Mouse (Mus musculus) forebrain, embryonic 15.5 days (tissue): ENCODE measurements around the gene Cyb5r3. TPM values are rescaled to one million over a fixed set of nuclear protein-coding genes. Genes with fewer than 3 reads are reported as not detected.

ENCODE experiments used
- ATAC-seq: fragments of 200-750 bp; cut with Nextera tagmentation; replicated peaks from 2 replicates; pipeline ENCODE4 v1.8.0; 2017; ENCODE audit warnings: mild to moderate bottlenecking, moderate TSS enrichment, moderate library complexity
- H3K27ac ChIP-seq: fragments of 300-500 bp; sonication (generic); replicated peaks from 2 replicates; pipeline ENCODE4 v1.5.1; 2015; ENCODE audit warnings: mild to moderate bottlenecking, inconsistent platforms
- H3K27me3 ChIP-seq: fragments of 300-500 bp; sonication (generic); 2 replicates; pipeline ENCODE4 v1.6.1; 2015; ENCODE audit warnings: inconsistent platforms
- H3K36me3 ChIP-seq: fragments of 300-500 bp; sonication (generic); 2 replicates; pipeline ENCODE4 v1.6.1; 2015; ENCODE audit warnings: mild to moderate bottlenecking, inconsistent platforms
- H3K4me1 ChIP-seq: fragments of 300-500 bp; sonication (generic); 2 replicates; pipeline ENCODE4 v1.6.1; 2015; ENCODE audit warnings: inconsistent platforms
- H3K4me2 ChIP-seq: fragments of 300-500 bp; sonication (generic); replicated peaks from 2 replicates; pipeline ENCODE4 v1.6.1; 2015; ENCODE audit warnings: mild to moderate bottlenecking, inconsistent platforms
- H3K4me3 ChIP-seq: fragments of 300-500 bp; sonication (generic); 2 replicates; pipeline ENCODE4 v1.5.1; 2015; ENCODE audit warnings: mild to moderate bottlenecking, inconsistent platforms
- H3K9ac ChIP-seq: fragments of 300-500 bp; sonication (generic); replicated peaks from 2 replicates; pipeline ENCODE4 v1.6.1; 2015; ENCODE audit warnings: mild to moderate bottlenecking, inconsistent platforms
- H3K9me3 ChIP-seq: fragments of 300-500 bp; sonication (generic); 2 replicates; pipeline ENCODE4 v1.6.1; 2016; ENCODE audit warnings: inconsistent platforms
- WGBS: fragments of 180-500 bp; shearing (Covaris S2); methylation state at CpG from one replicate; pipeline ENCODE4 v1.1.7; 2015; ENCODE audit warnings: mixed read lengths; 5-methylcytosine and 5-hydroxymethylcytosine counted together
- polyA plus RNA-seq: library from polyadenylated mRNA; unstranded; fragments of >200 nt; fragmentation: Nextera tagmentation; extraction: Ambion mirVana; gene quantifications from 2 replicates; pipeline ENCODE4 v1.2.1, GENCODE M21; 2015

Cyb5r3 gene
- polyA plus RNA-seq, 1 experiment from 2014 or later = 85.3 TPM

DNA sequence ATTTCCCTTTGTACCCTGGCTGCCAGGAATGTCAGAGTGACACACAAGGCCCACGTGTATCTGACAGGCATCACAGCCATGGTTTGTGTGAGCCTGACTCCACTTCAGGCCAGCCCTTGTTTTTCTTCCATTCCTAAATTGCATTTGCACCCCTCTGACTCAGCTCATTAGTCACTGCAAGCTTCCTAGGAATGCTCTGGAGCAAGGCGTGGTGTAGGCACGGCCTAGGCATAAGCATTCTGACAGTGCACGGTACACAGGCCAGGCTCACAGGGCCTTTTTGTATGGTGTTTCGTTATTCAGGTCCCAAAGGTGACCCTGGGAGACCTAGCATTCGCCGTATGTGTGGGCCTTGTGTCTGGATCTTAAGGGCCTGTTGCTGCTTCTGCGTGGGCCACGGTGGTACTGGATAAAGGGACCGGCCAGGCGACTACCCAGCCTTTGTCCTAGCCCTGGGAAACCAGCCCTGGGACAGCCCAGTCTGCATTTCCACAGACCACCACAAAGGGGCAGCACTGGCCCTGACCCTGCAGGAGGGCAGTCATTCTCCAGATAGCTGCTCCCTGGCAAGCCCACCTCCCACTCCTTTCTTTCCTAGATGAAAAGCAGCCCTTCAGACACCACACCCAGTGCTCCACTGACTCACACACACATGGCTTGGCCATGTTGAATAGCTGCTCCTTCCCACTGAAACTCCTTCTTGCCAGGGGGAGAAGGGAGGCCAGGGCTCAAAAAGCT lies 15.3 kb downstream of the Cyb5r3 start:
- Histone ChIP-seq H3K4me2 (no peak overlapping the region), H3K36me3 (peaks cover 32% of the 10 kb centered on the region), H3K27ac (no peak overlapping the region), H3K4me1 (no peaks in the 10 kb centered on the region), H3K9ac (no peak overlapping the region), H3K4me3 (no peak overlapping the region), H3K27me3 (no peaks in the 10 kb centered on the region), H3K9me3 (no peaks in the 10 kb centered on the region)
- WGBS = 73% methylated on average over 11 of the region's 11 CpGs
- no peak for ATAC-seq

- Histone ChIP-seq H3K27me3 (no peaks in the 10 kb centered on the region), H3K4me2 (no peak overlapping the region), H3K4me3 (no peak overlapping the region), H3K27ac (no peak overlapping the region), H3K4me1 (no peaks in the 10 kb centered on the region), H3K36me3 (peaks cover 32% of the 10 kb centered on the region), H3K9ac (no peak overlapping the region), H3K9me3 (no peaks in the 10 kb centered on the region)
- 88% methylated on average over 6 of the region's 6 CpGs for WGBS
- ATAC-seq = no peak
Observed at GRCm38 (mm10) chr15:83155672-83156419, 16.5 kb downstream of the Cyb5r3 start.

DNA sequence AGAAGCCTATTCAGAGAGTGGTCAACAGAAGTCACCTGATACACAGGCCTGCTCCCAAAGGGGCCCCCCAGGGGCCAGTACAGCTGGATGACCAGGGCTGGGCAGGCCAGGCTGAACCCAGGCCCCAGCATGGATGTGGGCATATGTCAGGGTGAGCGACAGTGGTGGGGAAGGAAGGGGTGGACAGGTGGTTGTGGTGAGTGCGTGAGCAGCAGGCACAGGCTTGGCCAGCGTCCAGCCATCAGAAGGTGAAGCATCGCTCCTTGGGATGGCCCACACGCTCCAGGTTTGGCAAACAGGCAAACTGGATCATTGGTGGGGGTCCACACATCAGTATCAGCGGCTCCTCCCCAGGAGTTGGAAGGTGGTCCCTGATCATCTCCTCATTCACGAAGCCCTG lies 18.1 kb downstream of the Cyb5r3 start:
- no peak for ATAC-seq
- Histone ChIP-seq H3K9me3 (no peaks in the 10 kb centered on the region), H3K9ac (no peak overlapping the region), H3K27ac (no peak overlapping the region), H3K27me3 (no peaks in the 10 kb centered on the region), H3K36me3 (peaks cover 22% of the 10 kb centered on the region), H3K4me1 (peaks cover 6% of the 10 kb centered on the region), H3K4me3 (no peak overlapping the region), H3K4me2 (no peak overlapping the region)
- 93% methylated on average over 7 of the region's 7 CpGs for WGBS

DNA sequence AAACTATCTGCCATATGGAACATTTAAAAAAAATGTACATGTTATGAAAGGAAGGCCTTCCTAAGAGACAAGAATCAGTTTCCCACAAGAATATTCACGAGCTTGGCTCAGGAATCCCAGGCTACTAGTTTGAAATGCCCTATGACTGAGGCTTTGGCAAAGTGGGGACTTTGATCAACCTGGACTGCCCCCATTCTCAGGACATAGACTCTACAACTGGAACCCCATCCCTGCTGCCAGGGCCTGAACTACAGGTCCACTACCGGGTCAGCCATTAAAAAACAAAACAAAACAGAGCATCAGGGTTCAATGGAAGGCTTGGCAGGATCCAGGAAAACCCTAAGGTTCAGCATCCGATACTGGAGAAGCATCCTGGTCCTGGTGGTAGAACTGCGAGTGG lies 21.7 kb downstream of the Cyb5r3 start:
- WGBS = 83% methylated on average over 4 of the region's 4 CpGs
- H3K4me1 ChIP-seq = peaks cover 18% of the 10 kb centered on the region
- ATAC-seq = no peak
- H3K36me3 ChIP-seq = peaks cover 14% of the 10 kb centered on the region
- no peaks in the 10 kb centered on the region for H3K27me3 ChIP-seq
- no peak overlapping the region for H3K4me2 ChIP-seq
- H3K9me3 ChIP-seq = no peaks in the 10 kb centered on the region
- no peak overlapping the region for H3K9ac ChIP-seq
- H3K27ac ChIP-seq = peak overlapping the region; percentile 35
- no peak overlapping the region for H3K4me3 ChIP-seq

DNA sequence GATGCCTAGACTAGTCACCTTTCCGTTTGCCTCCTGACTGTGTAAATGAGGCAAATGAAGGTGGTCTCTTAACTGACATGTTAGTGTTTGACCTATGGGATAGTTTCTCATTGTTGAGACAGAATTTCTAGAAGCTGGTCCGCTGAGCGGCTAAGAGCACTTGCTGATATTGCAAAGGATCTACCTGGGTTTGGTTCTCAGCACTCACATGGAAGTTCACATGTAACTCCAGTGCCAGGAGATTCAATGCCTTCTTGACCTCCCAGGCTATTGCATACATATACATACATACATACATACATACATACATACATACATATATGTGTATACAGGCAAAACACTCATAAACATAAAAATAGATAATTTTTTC lies 22.3 kb downstream of the Cyb5r3 start:
- WGBS = 25% methylated on average over 3 of the region's 3 CpGs
- Histone ChIP-seq H3K4me1 (peaks cover 18% of the 10 kb centered on the region), H3K9ac (peak overlapping the region; percentile 96), H3K27ac (peak overlapping the region; percentile 99), H3K27me3 (no peaks in the 10 kb centered on the region), H3K9me3 (no peaks in the 10 kb centered on the region), H3K4me3 (peak overlapping the region; percentile 88), H3K36me3 (peaks cover 14% of the 10 kb centered on the region), H3K4me2 (peak overlapping the region; percentile 82)
- ATAC-seq = no peak

GRCm38 (mm10) chr15:83149196-83150072 lies 23.0 kb downstream of the Cyb5r3 start, which contains the start of gene Poldip3:
TSS of gene Poldip3 (minus strand) at chr15:83149384.
- peak; percentile 95 for ATAC-seq
- H3K27ac ChIP-seq = peak within 1 kb of the TSS; percentile 99
- peaks cover 14% of the 10 kb centered on the region for H3K36me3 ChIP-seq
- H3K9ac ChIP-seq = peak within 1 kb of the TSS; percentile 96
- H3K9me3 ChIP-seq = no peaks in the 10 kb centered on the region
- H3K4me1 ChIP-seq = peaks cover 18% of the 10 kb centered on the region
- no peaks in the 10 kb centered on the region for H3K27me3 ChIP-seq
- under 1% methylated on average over 56 of the region's 56 CpGs for WGBS
- peak within 1 kb of the TSS; percentile 88 for H3K4me3 ChIP-seq
- H3K4me2 ChIP-seq = peak within 1 kb of the TSS; percentile 82

- H3K27ac ChIP-seq = peak overlapping the region; percentile 99
- H3K36me3 ChIP-seq = peaks cover 14% of the 10 kb centered on the region
- ATAC-seq = peak; percentile 79
- peaks cover 23% of the 10 kb centered on the region for H3K4me1 ChIP-seq
- peak overlapping the region; percentile 96 for H3K9ac ChIP-seq
- WGBS = under 1% methylated on average over 39 of the region's 41 CpGs
- peak overlapping the region; percentile 88 for H3K4me3 ChIP-seq
- no peaks in the 10 kb centered on the region for H3K9me3 ChIP-seq
- no peaks in the 10 kb centered on the region for H3K27me3 ChIP-seq
- peak overlapping the region; percentile 82 for H3K4me2 ChIP-seq
Observed at GRCm38 (mm10) chr15:83148801-83149195, 23.6 kb downstream of the Cyb5r3 start.

DNA sequence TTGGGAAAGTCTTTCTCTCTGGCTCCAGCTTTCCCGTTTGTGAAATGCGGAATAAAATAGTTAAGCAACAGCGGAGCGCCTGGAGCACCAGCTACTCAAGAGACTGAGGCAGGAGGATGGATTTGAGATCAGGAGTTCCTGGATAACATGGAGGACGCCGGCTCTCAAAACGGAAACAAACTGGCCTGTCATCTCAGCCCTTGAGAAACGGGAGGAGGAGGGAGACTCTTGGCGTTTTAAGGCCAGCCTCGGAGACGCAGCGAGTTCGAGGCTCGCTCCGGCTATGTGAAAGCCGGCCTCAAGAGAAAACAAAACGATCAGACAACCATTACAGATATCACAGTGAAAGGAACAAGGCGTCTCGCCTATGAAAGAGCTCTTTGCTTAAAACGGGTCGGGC lies 24.0 kb downstream of the Cyb5r3 start:
- no peak for ATAC-seq
- 2% methylated on average over 21 of the region's 21 CpGs for WGBS
- H3K36me3 ChIP-seq = peaks cover 14% of the 10 kb centered on the region
- peak overlapping the region; percentile 82 for H3K4me2 ChIP-seq
- peak overlapping the region; percentile 96 for H3K9ac ChIP-seq
- no peaks in the 10 kb centered on the region for H3K9me3 ChIP-seq
- H3K4me1 ChIP-seq = peaks cover 25% of the 10 kb centered on the region
- peak overlapping the region; percentile 88 for H3K4me3 ChIP-seq
- no peaks in the 10 kb centered on the region for H3K27me3 ChIP-seq
- H3K27ac ChIP-seq = peak overlapping the region; percentile 99

- 88% methylated on average over 6 of the region's 6 CpGs for WGBS
- peaks cover 38% of the 10 kb centered on the region for H3K4me1 ChIP-seq
- ATAC-seq = no peak
Observed at GRCm38 (mm10) chr15:83145541-83145940, 26.9 kb downstream of the Cyb5r3 start.

DNA sequence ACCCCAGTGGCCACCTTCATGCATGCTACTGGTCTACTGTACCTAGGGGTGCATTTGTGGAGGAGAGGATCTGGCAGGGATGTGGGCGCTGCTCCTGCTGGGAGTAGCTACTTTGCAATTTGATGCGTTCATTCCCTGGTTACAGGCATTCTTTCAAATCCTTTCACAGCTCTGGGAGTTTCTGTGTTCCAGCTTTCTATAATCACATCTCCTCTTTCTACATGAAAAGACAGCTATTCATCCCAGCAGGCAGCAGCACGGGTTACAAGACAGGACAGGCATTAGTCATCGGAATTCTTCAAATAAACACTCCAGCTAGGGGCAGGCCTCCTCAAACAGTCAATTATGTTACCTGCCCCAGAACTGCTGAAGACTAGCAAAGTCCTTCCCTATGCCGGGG lies 29.5 kb downstream of the Cyb5r3 start:
- H3K9ac ChIP-seq = no peak overlapping the region; the same call in 1 of the 2 replicates
- peak overlapping the region; percentile 34; the same call in 1 of the 2 replicates for H3K27ac ChIP-seq
- peaks cover 26% of the 10 kb centered on the region for H3K4me1 ChIP-seq

More at GRCm38 (mm10) chr15:83145541-83145940, 26.9 kb downstream of the Cyb5r3 start:
- Histone ChIP-seq H3K4me2 (no peak overlapping the region), H3K36me3 (peaks cover 11% of the 10 kb centered on the region), H3K27me3 (no peaks in the 10 kb centered on the region), H3K9ac (no peak overlapping the region), H3K9me3 (no peaks in the 10 kb centered on the region), H3K27ac (no peak overlapping the region), H3K4me3 (no peak overlapping the region)

DNA sequence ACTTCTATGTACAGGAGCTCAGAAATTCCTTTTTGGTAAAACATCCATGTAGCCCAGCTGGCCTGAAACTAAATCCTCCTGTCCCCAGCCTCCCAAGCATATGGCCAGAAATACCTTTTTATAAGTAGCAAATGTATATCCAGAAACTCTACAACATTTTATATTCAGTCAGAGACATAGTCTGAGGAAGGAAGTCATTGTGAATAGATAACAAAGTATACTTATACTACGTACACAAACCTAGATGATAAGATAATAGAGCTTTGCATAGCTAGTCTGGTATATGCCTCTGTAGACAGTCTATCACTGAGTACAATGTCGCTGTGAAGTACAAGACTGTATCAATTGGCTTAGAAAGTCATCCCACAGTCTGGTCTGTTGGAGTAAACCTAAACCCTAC lies 36.7 kb downstream of the Cyb5r3 start:
- no peaks in the 10 kb centered on the region for H3K4me1 ChIP-seq
- peaks cover 68% of the 10 kb centered on the region for H3K36me3 ChIP-seq
- 93% methylated on average over 2 of the region's 2 CpGs for WGBS

More for the DNA sequence above, 29.5 kb downstream of the Cyb5r3 start:
- Histone ChIP-seq H3K4me3 (no peak overlapping the region), H3K4me2 (no peak overlapping the region), H3K9me3 (no peaks in the 10 kb centered on the region), H3K36me3 (peaks cover 16% of the 10 kb centered on the region), H3K27me3 (no peaks in the 10 kb centered on the region)
- 18% methylated on average over 5 of the region's 5 CpGs for WGBS
- no peak for ATAC-seq

More for the DNA sequence above, 36.7 kb downstream of the Cyb5r3 start:
- Histone ChIP-seq H3K9me3 (no peaks in the 10 kb centered on the region), H3K27ac (no peak overlapping the region), H3K4me3 (no peak overlapping the region), H3K27me3 (no peaks in the 10 kb centered on the region), H3K9ac (no peak overlapping the region), H3K4me2 (no peak overlapping the region)
- ATAC-seq = no peak
